Mouse (Mus musculus) hindbrain, embryonic 11.5 days (tissue): ENCODE measurements at regions not wholly inside any gene's neighbourhood (a gene's known extent, or its start where the extent isn't known, plus 50 kb on each side); places are given as distances from the start of the nearest gene placed in this dataset.

Source experiments
- ATAC-seq: fragments of 200-750 bp; cut with Nextera tagmentation; 2 replicates; pipeline ENCODE4 v1.8.0; 2017; ENCODE audit warnings: mild to moderate bottlenecking, moderate TSS enrichment, moderate library complexity; ENCODE audit not compliant: low FRiP score
- DNase-seq: peaks from one replicate; pipeline ENCODE4 v3.0.0-alpha.2; 2015; ENCODE audit warnings: low spot score
- H3K27ac ChIP-seq: fragments of 300-500 bp; sonication (generic); 2 replicates; pipeline ENCODE4 v1.5.1; 2014; ENCODE audit warnings: mild to moderate bottlenecking, low read depth, low read length
- H3K27me3 ChIP-seq: fragments of 300-500 bp; sonication (generic); 2 replicates; pipeline ENCODE4 v1.6.1; 2014; ENCODE audit warnings: mild to moderate bottlenecking, low read length, moderate library complexity, mixed read lengths; ENCODE audit not compliant: control insufficient read depth, insufficient read depth
- H3K36me3 ChIP-seq: fragments of 300-500 bp; sonication (generic); 2 replicates; pipeline ENCODE4 v1.6.1; 2014; ENCODE audit warnings: mild to moderate bottlenecking, low read length, moderate library complexity, mixed read lengths; ENCODE audit not compliant: control insufficient read depth, insufficient read depth
- H3K4me1 ChIP-seq: fragments of 300-500 bp; sonication (generic); replicated peaks from 2 replicates; pipeline ENCODE4 v1.6.1; 2014; ENCODE audit warnings: low read length, mixed read lengths; ENCODE audit not compliant: control insufficient read depth, insufficient read depth
- H3K4me2 ChIP-seq: fragments of 300-500 bp; sonication (generic); replicated peaks from 2 replicates; pipeline ENCODE4 v1.6.1; 2014; ENCODE audit warnings: mild to moderate bottlenecking, low read depth, low read length
- H3K4me3 ChIP-seq: fragments of 300-500 bp; sonication (generic); 2 replicates; pipeline ENCODE4 v1.5.1; 2014; ENCODE audit warnings: low read depth, low read length
- H3K9ac ChIP-seq: fragments of 300-500 bp; sonication (generic); 2 replicates; pipeline ENCODE4 v1.6.1; 2014; ENCODE audit warnings: low read depth, low read length
- H3K9me3 ChIP-seq: fragments of 300-500 bp; sonication (generic); 2 replicates; pipeline ENCODE4 v1.6.1; 2016; ENCODE audit warnings: low read length; ENCODE audit not compliant: control insufficient read depth
- WGBS: fragments of 180-500 bp; shearing (Covaris S2); extraction: QIAGEN DNeasy Blood & Tissue Kit; methylation state at CpG from one replicate; pipeline ENCODE4 v1.1.7; 2014; 5-methylcytosine and 5-hydroxymethylcytosine counted together

DNA sequence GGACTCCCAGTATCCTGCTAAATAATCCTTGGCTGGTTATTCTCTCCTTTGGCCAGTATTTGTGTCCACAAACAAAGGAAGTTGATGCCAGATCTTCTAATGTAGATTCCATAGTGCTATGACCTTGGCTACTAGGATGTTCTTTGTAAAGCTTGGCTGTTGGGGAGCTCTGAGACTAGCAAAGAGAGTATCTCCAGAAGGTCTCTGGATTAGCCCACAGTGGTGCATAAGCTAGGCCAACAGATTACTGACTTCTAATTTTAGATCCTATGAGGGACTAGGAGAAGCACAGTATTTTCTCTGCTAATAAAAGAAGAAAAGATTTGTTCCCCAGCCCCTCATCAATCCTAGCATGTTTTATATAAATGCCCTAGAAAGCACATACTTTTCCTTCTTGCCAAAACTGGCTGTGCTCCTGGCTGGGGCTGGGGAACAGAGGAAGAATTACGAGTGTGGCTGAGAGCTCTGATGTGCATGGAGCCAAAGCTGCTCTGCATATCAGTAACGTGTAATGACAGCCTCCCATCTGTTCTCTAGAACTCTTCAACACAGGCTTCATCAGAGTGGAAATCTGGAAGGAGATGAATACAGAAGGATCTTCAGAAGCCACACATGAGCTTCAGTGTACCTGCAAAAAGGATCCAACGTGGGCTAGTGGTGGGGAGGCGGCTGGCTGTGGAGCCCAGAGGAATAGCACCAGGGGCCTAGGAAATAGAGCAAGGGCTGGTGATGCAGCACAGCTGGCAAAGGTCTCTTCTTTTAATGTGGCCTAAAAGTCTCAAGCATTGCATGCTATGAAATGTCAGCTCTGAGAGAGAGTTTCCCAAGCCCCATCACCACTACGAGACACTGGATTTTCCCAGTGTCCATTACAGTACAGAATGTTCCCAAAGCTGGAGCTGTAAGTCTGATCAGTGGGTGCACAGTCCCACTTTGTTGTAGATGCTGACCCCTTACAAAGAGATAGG lies 283.0 kb upstream of the Plxna2 start:
- Histone ChIP-seq H3K27me3 (no peaks in the 10 kb centered on the region), H3K4me2 (no peak overlapping the region), H3K9me3 (no peaks in the 10 kb centered on the region), H3K36me3 (no peaks in the 10 kb centered on the region), H3K4me3 (no peak overlapping the region), H3K27ac (no peak overlapping the region), H3K4me1 (no peaks in the 10 kb centered on the region; the same call in 1 of the 2 replicates), H3K9ac (no peak overlapping the region)
- WGBS: 79% methylated on average over 5 of the region's 5 CpGs
- ATAC-seq: no peak
- DNase-seq: no peak

DNA sequence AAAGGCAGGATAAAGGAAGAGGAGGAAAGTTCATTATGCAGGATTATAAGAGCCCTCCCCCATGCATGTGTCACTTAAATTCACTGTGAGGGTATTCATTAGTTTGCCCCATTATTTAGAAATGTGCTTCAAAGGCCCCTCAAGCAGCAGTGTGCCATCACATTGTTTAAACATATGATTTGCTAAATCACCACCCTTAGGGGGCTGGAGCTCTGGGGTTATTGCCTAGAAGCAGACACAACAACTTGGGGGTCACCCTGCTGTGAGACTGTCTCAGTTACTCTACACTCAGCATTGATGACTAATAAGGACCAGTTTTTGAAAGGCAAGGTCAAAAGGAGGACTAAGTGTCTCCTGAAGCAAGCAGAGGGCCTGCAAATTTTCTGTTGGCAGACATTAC lies 285.4 kb upstream of the Plxna2 start:
- Histone ChIP-seq H3K36me3 (no peaks in the 10 kb centered on the region), H3K27me3 (no peaks in the 10 kb centered on the region), H3K9ac (no peak overlapping the region), H3K27ac (no peak overlapping the region), H3K9me3 (no peaks in the 10 kb centered on the region), H3K4me2 (no peak overlapping the region), H3K4me1 (no peaks in the 10 kb centered on the region; the same call in 1 of the 2 replicates), H3K4me3 (no peak overlapping the region)
- DNase-seq (no peak), ATAC-seq (peak; percentile 73; the same call in 1 of the 2 replicates)

DNA sequence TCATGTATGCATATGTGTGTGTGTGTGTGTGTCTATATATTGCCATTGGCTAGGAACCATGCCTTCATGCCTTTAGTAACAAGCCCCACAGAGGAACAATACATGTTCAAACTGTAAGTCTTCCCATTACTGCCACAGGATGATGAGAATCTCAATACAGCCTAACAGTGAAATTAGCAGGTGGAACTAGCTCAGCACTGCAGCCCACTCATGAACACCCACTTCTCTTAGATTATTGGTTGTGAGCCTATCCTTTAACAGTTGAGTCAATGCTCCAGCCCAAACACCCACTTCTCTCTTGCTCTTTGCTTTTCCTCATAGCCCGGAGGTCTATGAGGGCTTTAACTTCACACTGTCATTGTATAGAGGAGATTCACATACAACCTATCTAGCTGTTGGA lies 287.5 kb upstream of the Plxna2 start:
- no peak overlapping the region for H3K4me2 ChIP-seq
- H3K4me3 ChIP-seq: no peak overlapping the region
- no peaks in the 10 kb centered on the region for H3K36me3 ChIP-seq
- no peaks in the 10 kb centered on the region; the same call in 1 of the 2 replicates for H3K4me1 ChIP-seq
- H3K27me3 ChIP-seq: no peaks in the 10 kb centered on the region
- ATAC-seq: no peak
- H3K27ac ChIP-seq: no peak overlapping the region
- H3K9ac ChIP-seq: no peak overlapping the region
- no peaks in the 10 kb centered on the region for H3K9me3 ChIP-seq
- DNase-seq: no peak
- 91% methylated on average over 1 of the region's 1 CpGs for WGBS

DNA sequence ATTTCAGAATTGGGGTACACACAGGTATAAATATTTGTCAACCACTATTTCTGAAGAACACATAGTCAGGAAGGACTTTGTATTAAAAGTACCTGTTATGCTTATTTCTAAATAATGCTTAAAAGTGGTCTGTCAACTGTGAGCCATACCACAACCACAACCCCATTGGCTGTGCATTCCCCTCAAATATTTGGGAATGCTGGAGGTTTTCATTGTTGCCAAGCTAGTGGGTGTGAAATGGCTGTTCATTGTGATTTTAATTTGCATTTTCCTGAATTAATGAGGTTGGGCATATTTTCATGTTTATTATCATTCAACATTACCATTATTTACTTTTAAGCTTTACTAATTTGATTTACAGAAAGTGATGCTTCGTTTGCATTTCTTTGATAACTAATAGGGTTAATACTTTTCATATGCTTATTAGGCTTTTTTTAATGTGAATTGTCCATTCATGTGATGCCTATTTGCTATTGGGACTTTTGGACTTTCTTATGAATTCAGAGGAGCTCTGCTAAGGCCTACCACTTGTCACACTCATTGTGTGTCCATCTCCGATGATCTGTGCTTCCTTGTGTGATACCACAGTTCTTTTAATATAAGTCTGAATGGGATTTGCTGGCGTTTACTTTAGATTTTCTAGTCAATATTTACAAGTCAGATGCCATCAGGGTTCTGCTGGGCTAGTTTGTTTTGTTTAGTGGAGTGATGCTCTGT lies 297.5 kb upstream of the Plxna2 start:
- H3K27ac ChIP-seq: no peak overlapping the region
- DNase-seq (no peak), ATAC-seq (peak; percentile 69)
- WGBS: 50% methylated on average over 3 of the region's 3 CpGs
- H3K9ac ChIP-seq: no peak overlapping the region
- no peaks in the 10 kb centered on the region for H3K4me1 ChIP-seq
- H3K36me3 ChIP-seq: no peaks in the 10 kb centered on the region
- H3K4me2 ChIP-seq: no peak overlapping the region
- no peaks in the 10 kb centered on the region for H3K27me3 ChIP-seq
- no peak overlapping the region for H3K4me3 ChIP-seq
- H3K9me3 ChIP-seq: no peaks in the 10 kb centered on the region

DNA sequence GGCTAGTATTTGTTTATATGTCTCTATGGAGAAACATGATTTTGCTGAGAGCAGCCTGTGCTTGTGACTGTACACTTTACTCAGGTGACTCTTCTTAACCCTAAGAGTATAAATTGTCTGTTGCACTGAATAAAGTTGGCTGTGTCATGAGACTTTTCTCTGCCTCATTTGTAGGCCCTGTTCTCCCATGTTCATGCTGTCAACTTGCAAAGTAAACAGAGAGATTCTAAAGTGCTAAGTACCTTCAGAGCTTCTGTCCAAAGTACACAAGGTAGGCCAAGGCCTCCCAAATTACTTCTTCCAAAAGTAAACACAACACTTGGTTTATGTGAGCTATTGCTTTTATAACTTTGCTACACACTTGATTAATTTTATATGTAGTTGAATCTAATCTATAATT lies 299.7 kb upstream of the Plxna2 start:
- Histone ChIP-seq H3K4me1 (no peaks in the 10 kb centered on the region), H3K4me2 (no peak overlapping the region), H3K9me3 (no peaks in the 10 kb centered on the region), H3K9ac (no peak overlapping the region), H3K27ac (no peak overlapping the region), H3K36me3 (no peaks in the 10 kb centered on the region), H3K4me3 (no peak overlapping the region), H3K27me3 (no peaks in the 10 kb centered on the region)
- no peak for ATAC-seq
- no peak for DNase-seq

DNA sequence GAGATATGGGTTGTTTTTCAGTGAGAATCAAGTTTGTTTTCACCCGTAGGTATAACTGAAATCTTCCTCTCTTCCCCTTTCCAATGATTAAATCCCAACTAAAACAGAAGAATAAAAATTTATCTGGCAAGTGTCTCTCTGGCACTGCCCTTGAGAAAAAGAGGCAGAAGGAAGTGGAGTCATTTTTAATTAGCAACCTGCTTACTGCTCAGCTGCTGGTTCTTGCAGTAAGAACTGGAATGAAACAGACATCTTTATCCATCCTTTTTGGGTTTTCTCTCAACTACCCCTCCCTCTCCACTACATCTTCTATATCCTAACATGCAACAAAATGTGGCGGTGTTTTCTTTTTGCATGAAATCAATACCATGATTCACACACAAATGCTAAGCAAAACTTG lies 302.4 kb upstream of the Plxna2 start:
- Histone ChIP-seq H3K9ac (no peak overlapping the region), H3K4me3 (no peak overlapping the region), H3K27me3 (no peaks in the 10 kb centered on the region), H3K4me2 (no peak overlapping the region), H3K9me3 (no peaks in the 10 kb centered on the region), H3K27ac (no peak overlapping the region), H3K4me1 (no peaks in the 10 kb centered on the region), H3K36me3 (no peaks in the 10 kb centered on the region)
- ATAC-seq (no peak), DNase-seq (no peak)
- WGBS: 83% methylated on average over 2 of the region's 2 CpGs

DNA sequence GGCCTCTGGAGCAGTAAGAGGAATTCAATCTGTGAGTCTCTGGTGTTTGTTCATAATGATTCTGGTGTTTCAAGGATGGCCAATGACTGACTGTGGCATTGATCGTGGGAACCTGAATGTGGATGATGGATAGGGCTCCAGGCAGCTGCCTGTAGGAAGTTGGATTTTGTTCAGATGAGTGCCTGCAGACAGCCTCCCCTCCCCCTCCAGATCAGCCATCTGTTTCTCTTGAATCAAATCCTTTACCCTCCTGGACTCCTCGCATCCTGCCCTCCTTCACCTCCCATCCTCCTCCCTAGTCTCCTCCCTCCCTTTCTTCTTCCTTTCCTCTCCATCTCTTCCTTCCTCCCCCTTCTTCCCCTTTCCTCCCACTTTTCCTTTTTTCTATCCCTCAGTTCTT lies 307.6 kb upstream of the Plxna2 start:
- DNase-seq: peak; percentile 50

DNA sequence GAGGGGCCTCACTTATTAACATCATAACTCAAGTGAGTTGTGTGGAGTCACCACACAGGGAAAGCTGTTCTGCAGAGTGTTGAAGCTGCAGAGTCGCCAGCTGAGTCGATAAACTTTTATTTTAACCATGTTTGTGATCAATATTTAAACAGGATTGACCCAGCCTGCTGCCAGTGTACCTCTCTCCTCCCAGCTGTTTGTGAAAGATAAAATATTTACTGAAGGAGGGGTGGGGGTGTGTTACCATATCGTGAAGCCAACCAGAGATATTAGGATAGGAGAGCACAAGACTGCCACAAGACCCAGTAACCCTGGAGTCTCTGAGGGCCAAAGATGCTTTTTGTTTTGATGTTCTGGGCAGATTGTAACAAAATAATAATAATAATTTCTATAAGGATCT lies 309.4 kb upstream of the Plxna2 start:
- Histone ChIP-seq H3K27ac (no peak overlapping the region), H3K9me3 (no peaks in the 10 kb centered on the region), H3K4me3 (no peak overlapping the region), H3K36me3 (no peaks in the 10 kb centered on the region), H3K4me2 (no peak overlapping the region), H3K9ac (no peak overlapping the region), H3K4me1 (no peaks in the 10 kb centered on the region; the same call in 1 of the 2 replicates), H3K27me3 (no peaks in the 10 kb centered on the region)
- 94% methylated on average over 3 of the region's 3 CpGs for WGBS
- DNase-seq (no peak), ATAC-seq (no peak)

More for the DNA sequence above, 307.6 kb upstream of the Plxna2 start:
- Histone ChIP-seq H3K27ac (no peak overlapping the region), H3K4me2 (no peak overlapping the region), H3K9ac (no peak overlapping the region), H3K27me3 (no peaks in the 10 kb centered on the region), H3K4me3 (no peak overlapping the region), H3K9me3 (no peaks in the 10 kb centered on the region), H3K4me1 (no peaks in the 10 kb centered on the region; the same call in 1 of the 2 replicates), H3K36me3 (no peaks in the 10 kb centered on the region)
- peak; percentile 54; the same call in 1 of the 2 replicates for ATAC-seq
- 15% methylated on average over 2 of the region's 2 CpGs for WGBS
